Mouse (Mus musculus): ENCODE measurements around the gene Atp2a2. TPM values are rescaled to one million over a fixed set of nuclear protein-coding genes. Genes with fewer than 3 reads are reported as not detected.

Gene Atp2a2
- polyA plus RNA-seq, 1 experiment: 17.2 TPM

DNA sequence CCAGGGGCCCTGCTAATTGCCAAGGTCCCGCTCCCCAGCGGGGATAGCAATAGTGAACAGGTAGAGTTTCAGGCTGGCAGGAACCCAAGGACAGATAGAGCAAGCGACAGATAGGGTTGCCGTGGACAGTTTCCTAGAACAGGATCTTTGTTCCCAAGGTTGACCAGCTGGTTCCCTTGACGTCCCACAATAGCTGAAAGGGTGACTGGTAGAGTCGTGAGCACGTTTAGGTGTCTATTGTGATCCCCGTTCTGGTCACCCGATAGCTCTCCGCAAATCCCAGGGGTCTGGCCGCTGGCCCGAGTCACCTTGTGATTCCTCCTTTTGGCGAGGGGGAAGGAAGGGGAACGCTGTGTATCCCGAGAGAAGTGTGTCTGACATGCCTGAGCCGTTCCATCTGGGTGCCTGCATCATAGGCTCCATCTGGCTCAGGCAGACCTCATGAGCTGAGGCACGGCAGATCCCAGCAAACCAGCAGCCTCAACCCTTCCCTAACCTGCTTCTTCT lies 8.7 kb upstream of the Atp2a2 start:
- TF ChIP-seq FLI1 (IDR thresholded peaks at IDR 0.05; ENCODE audit: low read length) (no peak), GATA1 (IDR thresholded peaks at IDR 0.05; ENCODE audit: borderline replicate concordance, low read length) (no peak)
- H3K4me1 ChIP-seq: peaks cover 15% of the 10 kb centered on the region
- H3K27me3 ChIP-seq (replicated peaks): peaks cover 42% of the 10 kb centered on the region
- peaks cover 11% of the 10 kb centered on the region for H3K9me3 ChIP-seq
- no peaks in the 10 kb centered on the region for H3K36me3 ChIP-seq (replicated peaks; ENCODE audit: low read length)
- H3K4me3 ChIP-seq (replicated peaks): no peak overlapping the region

- Histone ChIP-seq H3K36me3 (replicated peaks; ENCODE audit: low read length) (no peaks in the 10 kb centered on the region), H3K27me3 (replicated peaks) (peaks cover 39% of the 10 kb centered on the region), H3K4me3 (replicated peaks) (no peak overlapping the region), H3K9me3 (peaks cover 11% of the 10 kb centered on the region), H3K4me1 (peaks cover 19% of the 10 kb centered on the region)
- TF ChIP-seq FLI1 (IDR thresholded peaks at IDR 0.05; ENCODE audit: low read length) (no peak), GATA1 (IDR thresholded peaks at IDR 0.05; ENCODE audit: borderline replicate concordance, low read length) (no peak)
These were observed 7.6 kb upstream of the Atp2a2 start for GRCm38 (mm10) chr5:122509608-122510007.

GRCm38 (mm10) chr5:122508861-122509306 lies 6.9 kb upstream of the Atp2a2 start:
- TF ChIP-seq GATA1 (IDR thresholded peaks at IDR 0.05; ENCODE audit: borderline replicate concordance, low read length) (no peak), FLI1 (IDR thresholded peaks at IDR 0.05; ENCODE audit: low read length) (no peak)
- peaks cover 11% of the 10 kb centered on the region for H3K9me3 ChIP-seq
- peaks cover 36% of the 10 kb centered on the region for H3K27me3 ChIP-seq (replicated peaks)
- no peak overlapping the region for H3K4me3 ChIP-seq (replicated peaks)
- H3K36me3 ChIP-seq (replicated peaks; ENCODE audit: low read length): no peaks in the 10 kb centered on the region
- H3K4me1 ChIP-seq: peaks cover 14% of the 10 kb centered on the region

DNA sequence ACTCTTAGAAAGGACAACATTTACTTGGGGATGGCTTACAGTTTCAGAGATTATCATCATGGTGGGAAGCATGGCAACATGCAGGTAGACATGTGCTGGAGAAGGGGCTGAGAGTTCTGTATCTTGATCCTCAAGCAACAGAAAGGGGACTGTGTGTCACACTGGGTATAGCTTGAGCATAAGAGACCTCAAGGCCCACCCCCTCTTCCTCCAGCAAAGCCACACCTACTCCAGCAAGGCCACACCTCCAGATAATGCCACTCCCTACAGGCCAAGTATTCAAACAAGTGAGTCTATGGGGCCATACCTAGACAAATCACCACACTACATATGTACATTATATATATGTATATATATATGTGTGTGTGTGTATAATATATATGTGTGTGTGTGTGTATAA lies 5.4 kb upstream of the Atp2a2 start:
- Histone ChIP-seq H3K9me3 (peaks cover 8% of the 10 kb centered on the region), H3K4me3 (replicated peaks) (no peak overlapping the region), H3K27me3 (replicated peaks) (peaks cover 33% of the 10 kb centered on the region), H3K4me1 (peaks cover 22% of the 10 kb centered on the region), H3K36me3 (replicated peaks; ENCODE audit: low read length) (no peaks in the 10 kb centered on the region)
- no peak for TF ChIP-seq GATA1 (IDR thresholded peaks at IDR 0.05; ENCODE audit: borderline replicate concordance, low read length)
- no peak for TF ChIP-seq FLI1 (IDR thresholded peaks at IDR 0.05; ENCODE audit: low read length)

DNA sequence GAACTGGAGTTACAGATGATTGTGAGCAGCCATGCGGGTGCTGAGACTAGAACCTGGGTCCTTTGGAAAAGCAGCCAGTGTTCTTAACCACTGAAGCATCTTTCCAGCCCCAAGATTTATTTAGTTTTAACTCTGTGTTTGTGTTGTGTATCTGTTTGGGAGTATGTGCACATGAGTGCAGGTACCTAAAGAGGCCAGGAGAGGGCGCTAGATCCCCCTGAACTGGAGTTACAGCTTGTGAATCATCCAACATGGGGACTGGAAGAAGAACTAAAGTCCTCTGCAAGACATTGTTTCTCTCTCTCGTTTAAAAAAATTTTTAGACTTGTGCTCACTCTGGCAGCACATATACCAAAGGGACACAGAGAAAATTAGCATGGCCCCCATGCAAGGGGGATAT lies 4.4 kb upstream of the Atp2a2 start:
- TF ChIP-seq GATA1 (IDR thresholded peaks at IDR 0.05; ENCODE audit: borderline replicate concordance, low read length): no peak
- TF ChIP-seq FLI1 (IDR thresholded peaks at IDR 0.05; ENCODE audit: low read length): no peak
- Histone ChIP-seq H3K4me3 (replicated peaks) (no peak overlapping the region), H3K36me3 (replicated peaks; ENCODE audit: low read length) (no peaks in the 10 kb centered on the region)

GRCm38 (mm10) chr5:122505554-122505953 lies 3.5 kb upstream of the Atp2a2 start:
- H3K27me3 ChIP-seq (replicated peaks): peaks cover 18% of the 10 kb centered on the region
- peaks cover 8% of the 10 kb centered on the region for H3K9me3 ChIP-seq
- peaks cover 16% of the 10 kb centered on the region for H3K4me1 ChIP-seq
- H3K36me3 ChIP-seq (replicated peaks; ENCODE audit: low read length): no peaks in the 10 kb centered on the region
- TF ChIP-seq GATA1 (IDR thresholded peaks at IDR 0.05; ENCODE audit: borderline replicate concordance, low read length) (no peak), FLI1 (IDR thresholded peaks at IDR 0.05; ENCODE audit: low read length) (no peak)
- H3K4me3 ChIP-seq (replicated peaks): no peak overlapping the region

More for the DNA sequence above, 4.4 kb upstream of the Atp2a2 start:
- peaks cover 25% of the 10 kb centered on the region for H3K27me3 ChIP-seq (replicated peaks)
- H3K9me3 ChIP-seq: peaks cover 8% of the 10 kb centered on the region
- H3K4me1 ChIP-seq: peaks cover 19% of the 10 kb centered on the region

- H3K4me3 ChIP-seq (replicated peaks): no peak overlapping the region
These were observed 1.7 kb upstream of the Atp2a2 start for GRCm38 (mm10) chr5:122503760-122504119.

DNA sequence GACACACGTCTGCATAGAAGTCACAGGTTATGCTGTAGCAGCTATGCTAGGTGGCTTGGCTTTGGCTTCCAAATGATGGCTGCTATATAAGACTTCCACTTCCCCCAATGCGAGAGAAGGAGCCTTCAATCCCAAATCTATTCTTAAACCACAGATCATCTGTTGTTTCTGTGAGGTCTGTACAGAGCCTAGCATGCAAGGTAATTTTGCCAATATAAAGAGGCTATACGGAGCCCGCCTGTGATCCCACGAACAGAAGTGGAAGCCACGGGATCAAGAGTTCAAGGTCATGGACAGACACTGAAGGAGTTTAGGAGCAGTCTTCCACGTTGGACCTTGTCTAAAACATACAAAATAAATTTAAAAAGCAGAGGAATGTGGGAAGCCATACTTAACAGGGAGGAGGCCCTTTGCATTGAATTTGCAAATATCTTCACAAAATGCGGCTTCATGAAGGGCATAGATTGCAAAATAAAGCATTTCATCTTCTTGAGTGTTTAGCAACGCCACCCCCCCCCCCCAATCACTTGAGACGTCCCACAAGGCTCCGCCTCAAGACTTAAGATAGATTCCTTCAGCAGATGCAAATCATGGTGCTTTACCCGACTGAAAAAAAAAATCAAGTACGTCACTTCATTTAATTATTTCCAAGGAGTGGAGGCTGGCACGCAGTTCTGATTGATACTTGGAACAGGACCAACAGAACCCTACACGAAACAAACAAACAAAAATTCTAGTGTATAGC lies 1.2 kb upstream of the Atp2a2 start:
- H3K4me3 ChIP-seq (replicated peaks): peak overlapping the region; percentile 98
- H3K4me1 ChIP-seq: peaks cover 28% of the 10 kb centered on the region
- peaks cover 5% of the 10 kb centered on the region for H3K27me3 ChIP-seq (replicated peaks)
- H3K9me3 ChIP-seq: peaks cover 8% of the 10 kb centered on the region
- H3K36me3 ChIP-seq (replicated peaks; ENCODE audit: low read length): peaks cover 13% of the 10 kb centered on the region
- no peak for TF ChIP-seq GATA1 (IDR thresholded peaks at IDR 0.05; ENCODE audit: borderline replicate concordance, low read length)
- no peak for TF ChIP-seq FLI1 (IDR thresholded peaks at IDR 0.05; ENCODE audit: low read length)

More at GRCm38 (mm10) chr5:122503760-122504119, 1.7 kb upstream of the Atp2a2 start:
- Histone ChIP-seq H3K4me1 (peaks cover 24% of the 10 kb centered on the region), H3K27me3 (replicated peaks) (peaks cover 7% of the 10 kb centered on the region), H3K36me3 (replicated peaks; ENCODE audit: low read length) (peaks cover 9% of the 10 kb centered on the region), H3K9me3 (peaks cover 8% of the 10 kb centered on the region)
- TF ChIP-seq FLI1 (IDR thresholded peaks at IDR 0.05; ENCODE audit: low read length) (no peak), GATA1 (IDR thresholded peaks at IDR 0.05; ENCODE audit: borderline replicate concordance, low read length) (no peak)

DNA sequence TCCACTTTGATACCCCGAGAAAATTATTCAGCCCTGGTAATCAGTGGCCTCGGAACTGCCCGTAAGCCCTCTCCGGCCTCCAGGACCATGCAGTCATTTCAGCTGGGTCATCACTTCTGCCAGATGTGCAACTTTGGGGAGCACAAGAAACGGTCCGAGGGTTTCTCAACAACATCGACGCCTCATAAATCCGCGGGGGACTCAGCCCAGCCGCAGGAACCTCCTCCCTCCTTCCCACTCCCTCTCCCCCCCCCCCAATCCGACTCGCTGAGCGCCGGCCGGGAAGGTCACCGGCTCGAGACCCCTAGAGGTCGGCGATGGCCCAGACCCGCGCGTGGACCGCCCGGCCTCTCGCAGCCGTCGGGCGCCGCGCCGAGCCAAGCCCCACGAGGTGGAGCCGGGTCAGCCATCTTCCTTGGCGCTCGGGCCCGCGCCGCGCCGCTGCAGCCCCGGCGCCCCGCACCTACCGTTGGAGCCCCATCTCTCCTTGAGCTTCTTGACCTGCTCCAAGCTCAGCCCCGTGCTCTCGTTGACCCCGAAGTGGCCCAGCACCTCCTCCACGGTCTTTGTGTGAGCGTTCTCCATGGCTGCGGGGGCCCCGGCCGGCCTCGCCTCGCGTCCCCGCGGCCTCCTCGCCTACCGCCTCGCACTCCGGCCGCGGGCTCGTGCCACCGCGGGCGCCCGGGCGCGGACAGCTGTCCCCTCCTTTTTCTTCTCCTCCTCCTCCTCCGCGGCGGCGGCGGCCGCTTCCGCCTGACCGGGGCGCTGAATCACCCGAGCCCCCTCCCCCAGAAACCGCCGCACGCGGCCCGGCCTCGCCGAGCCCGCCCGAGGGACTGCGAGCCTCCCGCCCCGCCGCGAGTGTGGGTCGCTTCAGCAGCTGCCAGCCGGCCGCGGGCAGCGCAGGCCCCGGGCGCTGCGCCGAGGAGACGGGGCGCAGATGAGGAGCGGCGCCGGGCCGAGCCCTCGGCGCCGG lies 636 bp downstream of the Atp2a2 start:
- TF ChIP-seq GATA1 (IDR thresholded peaks at IDR 0.05; ENCODE audit: borderline replicate concordance, low read length) (no peak), FLI1 (IDR thresholded peaks at IDR 0.05; ENCODE audit: low read length) (no peak)
- Histone ChIP-seq H3K36me3 (replicated peaks; ENCODE audit: low read length) (peaks cover 30% of the 10 kb centered on the region), H3K27me3 (replicated peaks) (peaks cover 5% of the 10 kb centered on the region), H3K4me1 (peaks cover 40% of the 10 kb centered on the region), H3K9me3 (peaks cover 1% of the 10 kb centered on the region), H3K4me3 (replicated peaks) (peak overlapping the region; percentile 98)

Measured in megakaryocyte, embryonic 14.5 days (primary cell).